In genomic region chr10:80260642-80261584, GRCm38 (mm10) we compare ENCODE assay signal across 8 mouse cellular contexts. TPM values are rescaled to one million over a fixed set of nuclear protein-coding genes. Genes with fewer than 3 reads are reported as not detected.
DNase-seq lines count a peak whose midpoint lies in the region; ATAC-seq and TF ChIP-seq lines count a peak whose summit lies in the region.

TSS of gene Gamt (minus strand) at chr10:80261012.
TSS of gene Dazap1 (plus strand) at chr10:80261486.

- H3K27ac ChIP-seq in ES-E14 (ENCODE audit: insufficient read depth, low read depth, low read length, poor library complexity, severe bottlenecking), result peak within 1 kb of the TSS; percentile 65; the same call in 1 of the 2 replicates
- H3K27ac ChIP-seq in forebrain, embryonic 15.5 days (replicated peaks), result peak within 1 kb of the TSS; percentile 89

- ATAC-seq in forebrain, embryonic 15.5 days (replicated peaks), result peak; percentile 79
- peak; percentile 43 for ATAC-seq in neutrophil, adult 5-6 weeks (ENCODE audit: extremely low read depth, insufficient number of reproducible peaks, low FRiP score, poor library complexity, severe bottlenecking)

- TF ChIP-seq POLR2A in lung, adult 2 months (IDR thresholded peaks at IDR 0.05; ENCODE audit: borderline replicate concordance, extremely low read depth, low read depth, low read length), result peak; percentile 86; the same call in 1 of the 2 replicates

- H3K36me3 ChIP-seq in ES-E14 (ENCODE audit: control insufficient read depth, insufficient read depth, low read length, poor library complexity, severe bottlenecking), result peaks cover 27% of the 10 kb centered on the region; the same call in 1 of the 2 replicates
- peaks cover 17% of the 10 kb centered on the region; the same call in 1 of the 2 replicates for H3K36me3 ChIP-seq in forebrain, embryonic 15.5 days

- in situ Hi-C loops in ES-E14 (cut with MboI; ENCODE audit: low sequenced_read_pairs in 2 of 2, unreplicated experiment in 2 of 2), result no loop called here

- intact Hi-C loops in heart, postnatal 25 days (cut with DNase I), result no loop called here

- H3K4me2 ChIP-seq in forebrain, embryonic 15.5 days (replicated peaks), result peak within 1 kb of the TSS; percentile 83

- peak; percentile 98 for DNase-seq in ES-E14 (ENCODE audit: low read depth, low spot score)
- peak; percentile 93 for DNase-seq in cerebellum, adult 11-12 months
- DNase-seq in heart, postnatal 25 days (ENCODE audit: low spot score), result peak; percentile 96
- DNase-seq in layer of hippocampus, adult 18-20 months (ENCODE audit: low spot score in 2 of 2), result peak; percentile 89 to 94
- peak; percentile 98 for DNase-seq in lung, adult 2 months
- peak; percentile 82 to 86 for DNase-seq in thymus, adult 18-20 months

- no peaks in the 10 kb centered on the region for H3K9me3 ChIP-seq in ES-E14 (ENCODE audit: control insufficient read depth, insufficient read depth, low read depth, low read length)
- H3K9me3 ChIP-seq in forebrain, embryonic 15.5 days, result no peaks in the 10 kb centered on the region

- TF ChIP-seq CTCF in lung, adult 2 months (IDR thresholded peaks at IDR 0.05; ENCODE audit: insufficient read depth, low read length), result no peak

- no peaks in the 10 kb centered on the region for H3K27me3 ChIP-seq in forebrain, embryonic 15.5 days

- H3K9ac ChIP-seq in ES-E14 (ENCODE audit: insufficient read depth, low read depth, low read length, poor library complexity, severe bottlenecking), result peak within 1 kb of the TSS; percentile 83; the same call in 1 of the 2 replicates
- peak within 1 kb of the TSS; percentile 60 for H3K9ac ChIP-seq in forebrain, embryonic 15.5 days (replicated peaks)

- H3K4me1 ChIP-seq in ES-E14 (ENCODE audit: control insufficient read depth in 2 of 2, insufficient read depth in 2 of 2, low read length in 2 of 2, poor library complexity in 1 of 2), result peaks cover 0 to 6% of the 10 kb centered on the region in 2 experiments; a peak in 1 of 4 replicates
- H3K4me1 ChIP-seq in forebrain, embryonic 15.5 days, result peaks cover 36% of the 10 kb centered on the region
- H3K4me1 ChIP-seq in lung, adult 2 months (ENCODE audit: control insufficient read depth, insufficient read depth, low read length), result peaks cover 7% of the 10 kb centered on the region; the same call in 1 of the 2 replicates

- H3K4me3 ChIP-seq in ES-E14 (ENCODE audit: insufficient read depth in 1 of 2, low read depth in 1 of 2, low read length in 2 of 2, poor library complexity in 1 of 2, severe bottlenecking in 1 of 2), result peak within 1 kb of the TSS; percentile 68 to 86
- peak within 1 kb of the TSS; percentile 53 for H3K4me3 ChIP-seq in forebrain, embryonic 15.5 days
- H3K4me3 ChIP-seq in lung, adult 2 months (replicated peaks; ENCODE audit: extremely low read depth, low read depth, low read length), result peak within 1 kb of the TSS; percentile 76

- under 1% methylated on average over 49 of the region's 49 CpGs for WGBS in forebrain, embryonic 15.5 days
- under 1% methylated on average over 49 of the region's 49 CpGs for WGBS in lung, adult 2 months

TF ChIP-seq in ES-E14, 5 proteins besides CTCF, POLR2A, EP300 and RAD21:
- TF ChIP-seq ZNF384 (IDR thresholded peaks at IDR 0.05; ENCODE audit: low read depth, low read length) (no peak), HCFC1 (IDR thresholded peaks at IDR 0.05; ENCODE audit: borderline replicate concordance, insufficient read depth, low read length) (no peak), CHD2 (IDR thresholded peaks at IDR 0.05; ENCODE audit: low read depth, low read length) (no peak), MAFK (IDR thresholded peaks at IDR 0.05; ENCODE audit: insufficient read depth, low read depth, low read length) (no peak), ZC3H11A (IDR thresholded peaks at IDR 0.05; ENCODE audit: borderline replicate concordance, low read depth, low read length) (no peak)
TF ChIP-seq in ES-E14: peak in this region for 0.

RNA-seq across cellular contexts. Expression of gene Gamt, which starts in this region (rescaled TPM):
- total RNA-seq in ES-E14 (2012; rRNA removed), result 2.9 and 3.0 TPM in 2 replicates
- 21.3 and 24.0 TPM in 2 replicates for polyA plus RNA-seq in forebrain, embryonic 15.5 days (2015; fragmentation: Nextera tagmentation; extraction: Ambion mirVana)
- total RNA-seq in heart, postnatal 25 days (2021), result 1 to 10 TPM; 9.0 to 9.3 TPM
- total RNA-seq in layer of hippocampus, adult 18-20 months (2021), result 10 to 100 TPM; 24.5 to 26.7 TPM
- 26.4 and 29.7 TPM in 2 replicates for polyA plus RNA-seq in lung, adult 2 months (2012; rRNA removed)
- total RNA-seq in neutrophil, adult 5-6 weeks (2017), result 0.70 and 2.7 TPM in 2 replicates

RNA-seq across cellular contexts. Expression of gene Dazap1, which starts in this region (rescaled TPM):
- total RNA-seq in ES-E14 (2012; rRNA removed), result 121 and 154 TPM in 2 replicates
- polyA plus RNA-seq in forebrain, embryonic 15.5 days (2015; fragmentation: Nextera tagmentation; extraction: Ambion mirVana), result 70.0 and 78.4 TPM in 2 replicates
- 10 to 100 TPM; 55.0 to 69.6 TPM for total RNA-seq in heart, postnatal 25 days (2021)
- total RNA-seq in layer of hippocampus, adult 18-20 months (2021), result 10 to 100 TPM; 77.2 to 83.0 TPM
- polyA plus RNA-seq in lung, adult 2 months (2012; rRNA removed), result 65.9 and 68.5 TPM in 2 replicates
- total RNA-seq in neutrophil, adult 5-6 weeks (2017), result 83.8 and 93.6 TPM in 2 replicates

Comparison
In these comparisons a context has a peak if more than half of its experiments do, and no peak if none do; other contexts are left out.
1. Peak in every context shown above with its lines: DNase-seq, ATAC-seq, H3K4me3 ChIP-seq and H3K27ac ChIP-seq.